Mouse (Mus musculus) midbrain, postnatal 0 days (tissue): Measurements from ENCODE around the gene Nrxn2. TPM values are rescaled to one million over a fixed set of nuclear protein-coding genes. Genes with fewer than 3 reads are reported as not detected.

ENCODE experiments used
- ATAC-seq: fragments of 200-750 bp; cut with Nextera tagmentation; 2 replicates; pipeline ENCODE4 v1.8.0; 2017; ENCODE audit warnings: moderate number of reproducible peaks, mild to moderate bottlenecking, moderate TSS enrichment, moderate library complexity; ENCODE audit not compliant: low FRiP score
- DNase-seq: peaks from one replicate; pipeline ENCODE4 v3.0.0-alpha.2; 2015; ENCODE audit warnings: low spot score
- H3K27ac ChIP-seq: fragments of 300-500 bp; sonication (generic); 2 replicates; pipeline ENCODE4 v1.5.1; 2014; ENCODE audit warnings: low read depth, mild to moderate bottlenecking, low read length, mixed read lengths
- H3K27me3 ChIP-seq: fragments of 300-500 bp; sonication (generic); 2 replicates; pipeline ENCODE4 v1.6.1; 2014; ENCODE audit warnings: low read length, control low read depth, mixed read lengths; ENCODE audit not compliant: insufficient read depth
- H3K36me3 ChIP-seq: fragments of 300-500 bp; sonication (generic); 2 replicates; pipeline ENCODE4 v1.6.1; 2014; ENCODE audit warnings: low read length, control low read depth, mixed read lengths; ENCODE audit not compliant: insufficient read depth
- H3K4me1 ChIP-seq: fragments of 300-500 bp; sonication (generic); 2 replicates; pipeline ENCODE4 v1.6.1; 2014; ENCODE audit warnings: mild to moderate bottlenecking, control low read depth, antibody characterized with exemption, low read length, mixed read lengths; ENCODE audit not compliant: insufficient read depth
- H3K4me2 ChIP-seq: fragments of 300-500 bp; sonication (generic); 2 replicates; pipeline ENCODE4 v1.6.1; 2014; ENCODE audit warnings: low read depth, mild to moderate bottlenecking, low read length, mixed read lengths; ENCODE audit not compliant: poor library complexity, severe bottlenecking
- H3K4me3 ChIP-seq: fragments of 300-500 bp; sonication (generic); 2 replicates; pipeline ENCODE4 v1.5.1; 2014; ENCODE audit warnings: low read depth, mild to moderate bottlenecking, low read length, moderate library complexity
- H3K9ac ChIP-seq: fragments of 300-500 bp; sonication (generic); replicated peaks from 2 replicates; pipeline ENCODE4 v1.6.1; 2014; ENCODE audit warnings: mild to moderate bottlenecking, low read length, moderate library complexity, mixed read lengths; ENCODE audit not compliant: poor library complexity, severe bottlenecking
- H3K9me3 ChIP-seq: fragments of 300-500 bp; sonication (generic); 2 replicates; pipeline ENCODE4 v1.6.1; 2016; ENCODE audit warnings: low read length, control low read depth
- CTCF ChIP-seq: IDR thresholded peaks from 2 replicates; pipeline ENCODE4 v1.5.1; 2016; ENCODE audit warnings: antibody characterized with exemption, mild to moderate bottlenecking
- WGBS: fragments of 180-500 bp; shearing (Covaris S2); extraction: QIAGEN DNeasy Blood & Tissue Kit; methylation state at CpG from one replicate; pipeline ENCODE4 v1.1.7; 2014; 5-methylcytosine and 5-hydroxymethylcytosine counted together
- microRNA-seq: library from miRNA; unstranded; fragments of <30 nt; microRNA quantifications from one replicate; pipeline ENCODE4, GENCODE M21; 2016; ENCODE audit warnings: borderline number of aligned reads
- polyA plus RNA-seq: library from polyadenylated mRNA; unstranded; fragments of >200 nt; fragmentation: Nextera tagmentation; extraction: Ambion mirVana; gene quantifications from 2 replicates; pipeline ENCODE4 v1.2.1, GENCODE M21; 2015
- total RNA-seq: library from RNA; depleted of rRNA; stranded (reverse); fragments of >200 nt; gene quantifications from 2 replicates; pipeline ENCODE4 v1.2.3, GENCODE M21; 2014; rRNA removed

Nrxn2 gene
- total and polyA plus RNA-seq, 2 experiments from 2014 or later = 75.7 to 382 TPM

DNA sequence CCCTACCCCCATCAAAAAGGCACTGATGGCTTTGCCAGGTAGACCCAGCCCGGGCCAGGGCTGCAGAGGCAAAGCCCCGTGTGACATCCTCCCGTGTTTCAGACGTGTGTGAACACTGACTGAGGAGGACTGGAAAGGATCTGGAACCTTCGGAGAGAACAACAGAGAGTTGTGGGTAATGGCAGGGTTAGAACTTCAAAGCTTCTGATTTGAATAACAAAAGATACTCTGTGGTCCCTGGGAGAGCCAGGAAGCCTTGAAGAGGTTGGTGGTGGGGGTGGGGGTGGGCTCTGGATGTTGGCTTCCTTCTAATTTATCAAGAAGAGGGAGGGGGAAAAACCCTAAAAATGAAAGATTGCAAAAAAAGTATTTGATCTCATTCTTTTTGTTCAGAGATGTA lies 151.0 kb downstream of the Nrxn2 start:
- no peak for DNase-seq
- WGBS = 19% methylated on average over 5 of the region's 5 CpGs

GRCm38 (mm10) chr19:6571476-6571875 lies 152.9 kb downstream of the Nrxn2 start:
- Histone ChIP-seq H3K4me1 (0 out of 2 replicates have a peak, but pooled peaks cover 4% of the 10 kb centered on the region), H3K4me2 (no peak overlapping the region), H3K9ac (no peak overlapping the region), H3K9me3 (no peaks in the 10 kb centered on the region), H3K27me3 (no peaks in the 10 kb centered on the region), H3K27ac (no peak overlapping the region), H3K36me3 (no peaks in the 10 kb centered on the region), H3K4me3 (no peak overlapping the region)
- no peak for DNase-seq
- 81% methylated on average over 5 of the region's 5 CpGs for WGBS
- no peak for ATAC-seq
- no peak for TF ChIP-seq CTCF

More for the DNA sequence above, 151.0 kb downstream of the Nrxn2 start:
- H3K4me2 ChIP-seq = no peak overlapping the region
- H3K9ac ChIP-seq = no peak overlapping the region
- no peaks in the 10 kb centered on the region for H3K27me3 ChIP-seq
- no peak for TF ChIP-seq CTCF
- no peaks in the 10 kb centered on the region for H3K36me3 ChIP-seq
- no peak overlapping the region for H3K4me3 ChIP-seq
- ATAC-seq = no peak
- H3K4me1 ChIP-seq = 0 out of 2 replicates have a peak, but pooled peaks cover 4% of the 10 kb centered on the region
- H3K9me3 ChIP-seq = no peaks in the 10 kb centered on the region
- H3K27ac ChIP-seq = no peak overlapping the region

GRCm38 (mm10) chr19:6572001-6572400 lies 153.5 kb downstream of the Nrxn2 start:
- Histone ChIP-seq H3K9me3 (no peaks in the 10 kb centered on the region), H3K4me3 (no peak overlapping the region), H3K4me2 (no peak overlapping the region), H3K27ac (no peak overlapping the region), H3K36me3 (no peaks in the 10 kb centered on the region), H3K4me1 (0 out of 2 replicates have a peak, but pooled peaks cover 4% of the 10 kb centered on the region), H3K27me3 (no peaks in the 10 kb centered on the region), H3K9ac (no peak overlapping the region)
- peak; percentile 44 for DNase-seq
- WGBS = 62% methylated on average over 4 of the region's 4 CpGs
- no peak for ATAC-seq
- TF ChIP-seq CTCF = no peak

Small RNAs within 50 kb of the gene (microRNA-seq; reads per million reads assigned to microRNA genes)
- gene Gm26460 = not detected

Other genes with a start within 250 kb of the Nrxn2 start
- gene Majin, start 234.3 kb upstream of the Nrxn2 start, total RNA-seq = not detected in 2 replicates
- gene Majin, start 234.3 kb upstream of the Nrxn2 start, polyA plus RNA-seq = 0.16 and 0.18 TPM in 2 replicates
- not detected in 2 replicates for gene Gpha2, start 192.4 kb upstream of the Nrxn2 start, total RNA-seq
- gene Gpha2, start 192.4 kb upstream of the Nrxn2 start, polyA plus RNA-seq = 0.31 TPM in 1 of 2 replicates, not detected in the other
- gene Ppp2r5b, start 182.9 kb upstream of the Nrxn2 start, total RNA-seq = 248 and 256 TPM in 2 replicates
- 177 and 189 TPM in 2 replicates for gene Ppp2r5b, start 182.9 kb upstream of the Nrxn2 start, polyA plus RNA-seq
- gene Atg2a, start 177.1 kb upstream of the Nrxn2 start, total RNA-seq = 34.3 and 38.2 TPM in 2 replicates
- 9.6 and 9.7 TPM in 2 replicates for gene Atg2a, start 177.1 kb upstream of the Nrxn2 start, polyA plus RNA-seq
- 117 and 139 TPM in 2 replicates for gene Ehd1, start 142.0 kb upstream of the Nrxn2 start, total RNA-seq
- gene Ehd1, start 142.0 kb upstream of the Nrxn2 start, polyA plus RNA-seq = 73.0 and 74.0 TPM in 2 replicates
- 4.8 and 5.4 TPM in 2 replicates for gene Cdc42bpg, start 112.3 kb upstream of the Nrxn2 start, total RNA-seq
- gene Cdc42bpg, start 112.3 kb upstream of the Nrxn2 start, polyA plus RNA-seq = 0.20 and 0.67 TPM in 2 replicates
- 59.6 and 85.6 TPM in 2 replicates for gene Men1, start 83.8 kb upstream of the Nrxn2 start, total RNA-seq
- 56.8 and 60.6 TPM in 2 replicates for gene Men1, start 83.8 kb upstream of the Nrxn2 start, polyA plus RNA-seq
- 70.6 and 86.8 TPM in 2 replicates for gene Map4k2, start 77.6 kb upstream of the Nrxn2 start, total RNA-seq
- gene Map4k2, start 77.6 kb upstream of the Nrxn2 start, polyA plus RNA-seq = 18.1 TPM in 2 replicates
- gene Sf1, start 55.0 kb upstream of the Nrxn2 start, total RNA-seq = 70.5 and 92.2 TPM in 2 replicates
- 90.2 and 95.5 TPM in 2 replicates for gene Sf1, start 55.0 kb upstream of the Nrxn2 start, polyA plus RNA-seq
- gene Pygm, start 34.3 kb upstream of the Nrxn2 start, total RNA-seq = 16.4 and 25.8 TPM in 2 replicates
- gene Pygm, start 34.3 kb upstream of the Nrxn2 start, polyA plus RNA-seq = 11.7 and 13.2 TPM in 2 replicates
- 250 and 291 TPM in 2 replicates for gene Rasgrp2, start 19.4 kb upstream of the Nrxn2 start, total RNA-seq
- gene Rasgrp2, start 19.4 kb upstream of the Nrxn2 start, polyA plus RNA-seq = 232 and 264 TPM in 2 replicates
- 0.71 TPM in 1 of 2 replicates, not detected in the other for gene Slc22a12, start 124.3 kb downstream of the Nrxn2 start, total RNA-seq
- gene Slc22a12, start 124.3 kb downstream of the Nrxn2 start, polyA plus RNA-seq = 0.45 and 0.57 TPM in 2 replicates